Mouse (Mus musculus) spleen, postnatal 36 days (tissue): ENCODE results near the gene Rps6kl1.
"Not testable (repeated sequence)": the region's sequence is repeated elsewhere in the genome, so short reads cannot be mapped to it uniquely, and the experiment has no call there.

Experiments
- DNase-seq, 2 experiments: peaks; one replicate each; pipeline ENCODE4 v3.0.0; 2022; ENCODE audit warnings: low spot score in 2 of 2, mixed read lengths in 1 of 2

Rps6kl1 gene

DNA sequence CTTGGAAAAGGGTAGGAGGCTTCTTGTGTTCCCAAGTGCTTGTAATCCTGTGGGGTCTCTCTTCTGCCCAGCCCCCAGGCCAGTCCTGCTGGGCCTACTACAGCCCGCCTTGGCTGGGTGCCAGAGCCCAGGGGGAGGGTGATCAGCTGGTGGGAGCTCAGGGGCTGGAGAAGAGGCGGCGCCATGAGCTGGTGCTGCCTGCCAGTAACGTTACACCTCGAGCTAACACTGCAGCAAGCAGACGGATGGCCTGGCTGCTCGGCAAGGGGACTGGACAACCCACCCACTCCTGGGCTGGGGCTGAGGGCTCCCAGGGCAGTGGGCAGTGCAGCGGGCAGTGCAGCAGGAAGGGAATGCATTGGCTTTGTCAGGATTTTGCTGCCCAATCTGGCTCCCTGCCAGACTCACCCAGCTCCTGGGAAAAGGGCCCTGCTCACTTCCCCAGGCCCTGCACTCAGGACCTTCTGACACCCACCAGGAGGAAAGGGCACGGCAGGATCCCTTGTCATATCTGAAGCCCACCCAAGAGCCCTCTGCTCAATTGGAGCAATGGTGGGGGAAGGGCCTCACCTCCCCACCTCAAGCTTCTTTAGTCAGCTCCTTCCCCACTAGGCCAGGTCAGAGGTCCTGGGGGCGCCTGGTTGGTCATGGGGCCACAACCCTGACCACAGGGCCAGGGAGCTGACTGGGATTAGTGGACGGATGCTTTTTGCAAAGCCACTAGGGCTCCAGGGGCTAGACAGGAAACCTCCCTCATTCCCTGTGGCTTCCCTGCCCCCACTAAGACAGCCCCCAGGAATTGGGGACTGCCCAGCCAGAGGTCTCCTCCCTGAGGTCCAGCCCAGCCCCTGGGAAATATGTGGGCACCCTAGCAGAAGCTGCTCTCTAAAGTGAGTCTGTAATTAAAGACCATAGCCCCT lies 25.1 kb upstream of the Rps6kl1 start:
- DNase-seq, result no peak

DNA sequence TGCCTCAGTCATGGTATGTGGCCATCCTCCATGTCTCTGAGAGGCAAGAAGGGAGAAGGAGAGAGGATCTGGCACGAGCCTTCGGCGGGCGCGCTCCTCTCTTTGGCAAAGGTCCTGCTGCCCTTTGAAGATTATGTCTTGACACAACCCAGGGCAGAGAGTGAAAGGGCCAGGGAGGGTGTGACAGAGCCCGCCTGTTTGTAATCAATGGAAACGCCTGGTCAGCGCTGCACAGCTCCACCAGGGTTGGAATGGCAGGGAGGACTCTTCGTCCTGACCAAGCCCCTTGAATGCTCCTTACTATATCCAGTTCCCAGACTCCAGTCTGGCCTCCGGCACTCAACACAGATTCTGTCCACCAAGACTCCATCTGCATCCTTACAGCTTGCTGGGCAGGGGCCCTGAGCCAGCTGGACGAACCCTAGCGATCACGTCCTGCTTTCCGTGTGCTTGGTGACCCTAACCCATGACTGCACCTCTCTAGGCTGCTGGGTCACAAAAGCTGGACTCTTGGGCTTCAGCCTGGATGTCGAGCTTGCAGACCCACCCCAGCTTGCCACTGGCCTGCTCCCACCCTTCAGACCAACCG lies 24.1 kb upstream of the Rps6kl1 start:
- no peak for DNase-seq

DNA sequence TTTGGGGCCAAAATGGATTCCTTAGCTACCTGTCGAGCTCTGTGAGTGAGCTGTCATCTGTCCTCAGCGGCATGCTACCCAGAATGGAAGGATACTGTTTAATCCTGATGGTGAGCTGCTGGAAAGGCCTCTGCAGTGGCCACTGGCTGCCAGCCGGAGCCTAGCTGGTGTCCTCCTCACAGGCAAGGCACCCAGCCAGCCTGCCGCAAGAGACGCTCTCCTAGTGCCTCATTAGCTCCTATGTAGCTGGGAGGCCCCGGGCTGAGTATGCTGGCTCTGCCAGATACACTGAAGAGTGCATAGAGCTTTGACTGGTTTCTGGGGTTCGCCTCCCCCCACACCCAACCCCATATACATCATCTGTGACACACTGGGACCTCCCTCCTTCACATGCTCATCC lies 23.0 kb upstream of the Rps6kl1 start:
- DNase-seq, result no peak

DNA sequence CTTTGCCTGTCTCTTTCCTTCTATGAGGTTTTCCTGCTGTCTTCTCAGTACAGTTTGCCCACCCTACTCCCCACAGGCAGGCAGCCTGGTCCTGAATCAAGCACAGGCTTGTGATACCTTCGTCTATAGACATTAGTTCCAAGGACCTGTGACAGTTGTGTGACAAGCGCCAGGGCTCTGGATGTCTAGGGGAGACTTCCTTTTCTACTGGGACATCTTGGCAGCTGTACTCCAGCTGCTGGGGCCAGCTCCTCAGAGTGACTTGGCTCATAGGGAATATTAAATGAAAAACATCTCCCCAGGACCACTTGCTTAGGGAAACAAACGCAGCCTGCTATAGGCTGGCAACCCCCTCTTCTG lies 19.9 kb upstream of the Rps6kl1 start:
- no peak for DNase-seq

DNA sequence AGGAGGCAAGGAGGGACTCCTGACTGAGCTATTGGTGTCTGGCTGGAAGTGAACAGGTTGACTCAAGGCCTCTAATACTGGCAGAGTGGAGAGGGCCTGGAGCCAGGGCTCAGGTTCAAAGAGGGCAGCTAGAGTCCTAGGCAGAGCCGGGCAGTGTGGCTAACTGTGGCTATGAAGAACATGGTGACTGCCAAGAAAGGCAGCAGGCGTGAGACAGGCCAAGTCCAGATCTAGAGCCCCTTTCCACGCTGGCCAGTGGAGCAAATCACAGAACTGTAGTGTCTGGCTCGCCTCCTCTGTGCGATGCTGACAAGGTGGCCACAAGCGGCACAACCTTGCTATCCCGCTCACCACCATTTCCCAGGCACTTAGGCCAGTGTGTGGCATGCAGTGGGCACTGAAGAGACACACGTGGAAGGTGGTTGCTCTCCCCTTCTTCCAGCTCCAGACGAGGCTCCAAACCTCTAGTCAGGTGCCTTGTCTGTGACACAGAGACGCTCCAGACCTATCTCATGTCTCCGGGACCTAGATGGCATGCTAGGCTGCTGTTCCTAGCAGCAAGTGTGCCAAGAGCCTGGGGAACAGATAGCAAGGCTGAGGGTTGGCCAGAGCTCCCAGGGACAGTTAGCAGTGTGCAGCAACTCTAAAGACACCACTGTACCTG lies 19.4 kb upstream of the Rps6kl1 start:
- no peak for DNase-seq

DNA sequence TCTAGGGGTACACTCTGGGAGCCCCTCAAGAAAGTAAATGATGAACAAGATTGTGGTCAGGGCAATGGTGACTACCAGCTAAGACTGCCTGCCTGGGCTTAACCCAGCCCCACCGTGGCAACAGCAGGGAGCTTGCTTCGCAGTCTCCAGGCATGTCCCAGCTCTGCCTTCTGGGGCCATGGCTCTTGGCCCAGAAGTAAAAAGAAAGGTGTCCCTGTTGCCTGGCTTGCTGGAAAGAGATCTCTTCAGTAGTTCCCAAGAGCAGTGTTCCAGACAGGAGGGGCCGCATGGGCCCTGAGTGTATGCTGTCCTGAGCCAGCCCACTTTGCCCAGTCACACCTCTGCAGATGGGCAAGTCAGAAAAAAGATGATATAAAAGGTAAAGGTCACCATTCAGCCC lies 18.8 kb upstream of the Rps6kl1 start:
- DNase-seq, result no peak

- DNase-seq, result peak; percentile 71
Measured at GRCm38 (mm10) chr12:85169117-85169858, 18.2 kb upstream of the Rps6kl1 start.

GRCm38 (mm10) chr12:85166631-85167030 lies 15.6 kb upstream of the Rps6kl1 start:
- DNase-seq, result no peak

- DNase-seq, result no peak
Measured at GRCm38 (mm10) chr12:85164996-85165395, 13.9 kb upstream of the Rps6kl1 start.

DNA sequence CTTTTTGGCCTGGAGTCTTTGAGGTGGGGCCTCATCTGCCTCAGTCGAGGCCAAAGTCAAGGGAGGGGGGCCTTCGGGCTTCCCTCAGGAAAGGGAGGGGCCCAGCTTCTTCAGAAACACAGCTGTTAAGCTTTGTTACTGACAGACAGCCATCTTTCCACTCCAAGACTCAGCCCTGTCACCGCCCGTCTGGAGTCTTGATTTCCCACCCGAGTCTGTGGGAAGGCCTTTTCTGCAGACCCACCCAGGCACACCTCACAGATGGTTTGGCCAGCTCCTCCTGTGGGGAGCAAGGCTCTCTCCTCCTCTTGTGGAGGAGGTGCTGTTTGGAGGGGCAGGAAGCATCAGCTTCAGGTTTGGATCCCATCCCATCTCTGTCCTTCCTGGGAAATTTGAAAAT lies 8.5 kb upstream of the Rps6kl1 start:
- no peak for DNase-seq

- DNase-seq, result no peak
Measured at GRCm38 (mm10) chr12:85158801-85159200, 7.7 kb upstream of the Rps6kl1 start.

- no peak for DNase-seq
Measured at GRCm38 (mm10) chr12:85157797-85158460, 6.9 kb upstream of the Rps6kl1 start.

- DNase-seq, result no peak
Measured at GRCm38 (mm10) chr12:85156324-85156723, 5.3 kb upstream of the Rps6kl1 start.

DNA sequence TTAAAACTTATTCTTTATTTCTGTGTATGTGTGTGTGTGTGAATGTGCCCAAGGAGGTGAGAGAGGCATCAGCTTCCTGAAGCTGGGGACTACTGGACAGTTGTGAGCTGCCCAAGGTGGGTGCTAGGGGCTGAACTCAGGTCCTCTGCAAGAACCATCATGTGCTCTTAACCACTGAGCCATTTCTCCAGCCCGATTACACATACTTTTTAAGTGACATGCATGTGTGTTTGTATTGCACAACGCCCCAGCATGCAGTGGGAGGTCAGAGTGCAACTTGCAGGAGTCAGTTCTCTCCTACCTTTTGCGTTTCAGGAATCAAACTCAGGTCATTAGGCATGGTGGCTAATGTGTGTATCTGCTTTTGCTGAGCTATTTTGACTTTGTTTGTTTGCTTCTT lies 1.9 kb upstream of the Rps6kl1 start:
- DNase-seq, result no peak

- no peak for DNase-seq
Measured at GRCm38 (mm10) chr12:85150321-85151001, 603 bp downstream of the Rps6kl1 start.

DNA sequence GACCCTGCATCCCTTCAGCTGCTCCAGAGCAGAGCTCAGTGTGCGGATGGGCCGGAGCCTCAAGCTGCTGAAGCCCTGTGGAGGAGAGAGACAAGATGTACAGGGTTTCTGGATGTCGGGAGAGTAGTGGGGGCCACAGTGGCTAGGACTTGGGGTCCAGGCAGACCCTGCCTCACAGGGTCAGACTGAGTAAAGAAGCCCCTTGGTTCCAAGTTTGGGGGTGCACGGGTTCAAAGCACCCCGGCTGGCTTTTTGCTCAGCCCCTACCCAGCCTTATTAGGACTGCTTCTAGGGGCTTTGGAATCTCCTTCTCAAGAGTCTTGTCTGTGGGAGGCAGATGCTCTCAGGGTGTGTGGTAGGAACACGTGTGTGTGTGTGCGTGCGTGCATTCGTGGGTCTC lies 4.2 kb downstream of the Rps6kl1 start:
- no peak for DNase-seq

DNA sequence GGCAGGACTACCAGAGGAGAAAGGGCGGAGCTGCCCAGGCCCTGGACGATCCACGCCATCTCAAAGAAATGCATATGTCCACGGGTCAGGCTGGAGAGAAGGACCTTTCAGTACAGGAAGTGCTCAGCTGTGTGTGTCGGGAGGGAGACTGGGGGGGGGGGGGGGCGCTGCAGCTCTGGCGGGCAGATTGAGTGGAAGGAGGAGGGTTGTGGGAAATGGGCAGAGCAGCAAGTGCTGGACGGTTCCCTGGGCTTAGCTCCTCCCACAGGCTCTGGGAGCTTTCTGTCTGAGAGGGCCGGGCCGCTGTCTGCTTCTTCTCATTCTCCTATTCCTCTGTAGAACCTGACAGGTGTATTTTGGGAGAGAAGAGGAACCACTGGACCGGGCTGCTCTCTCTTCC lies 4.7 kb downstream of the Rps6kl1 start:
- DNase-seq, result no peak

DNA sequence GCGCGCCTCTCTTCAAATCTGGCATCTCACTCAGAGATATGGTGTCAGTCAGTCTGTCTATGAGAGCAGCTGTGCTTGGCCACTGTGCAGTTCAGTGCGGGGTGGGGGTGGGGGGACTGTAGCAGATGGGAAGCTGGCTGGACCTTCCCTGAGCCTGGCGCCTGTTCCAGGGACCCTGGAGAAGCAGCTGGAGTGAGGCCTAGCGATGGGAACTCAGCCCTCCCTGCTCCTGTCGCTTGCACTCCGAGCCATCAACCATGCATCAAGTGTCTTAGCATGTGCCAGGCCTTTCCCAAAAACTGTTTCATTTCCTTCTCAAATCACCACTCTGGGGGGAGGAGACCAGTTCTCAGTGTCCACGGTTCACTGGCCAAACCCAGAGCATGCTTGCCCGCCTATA lies 5.4 kb downstream of the Rps6kl1 start:
- no peak for DNase-seq

- DNase-seq, result no peak
Measured at GRCm38 (mm10) chr12:85144821-85145220, 6.2 kb downstream of the Rps6kl1 start.

DNA sequence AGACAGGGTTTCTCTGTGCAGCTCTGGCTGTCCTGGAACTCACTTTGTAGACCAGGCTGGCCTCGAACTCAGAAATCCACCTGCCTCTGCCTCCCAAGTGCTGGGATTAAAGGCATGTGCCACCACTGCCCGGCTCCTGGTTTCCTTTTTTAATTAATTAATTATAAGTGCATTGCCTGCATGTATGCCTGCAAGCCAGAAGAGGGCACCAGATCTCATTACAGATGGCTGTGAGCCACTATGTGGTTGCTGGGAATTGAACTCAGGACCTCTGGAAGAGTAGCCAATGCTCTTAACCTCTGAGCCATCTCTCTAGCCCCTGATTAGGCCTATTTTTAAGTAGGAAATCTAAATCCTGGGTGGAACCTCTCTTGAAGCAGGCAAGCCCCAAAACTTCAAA lies 6.8 kb downstream of the Rps6kl1 start:
- DNase-seq, result not testable (repeated sequence)

DNA sequence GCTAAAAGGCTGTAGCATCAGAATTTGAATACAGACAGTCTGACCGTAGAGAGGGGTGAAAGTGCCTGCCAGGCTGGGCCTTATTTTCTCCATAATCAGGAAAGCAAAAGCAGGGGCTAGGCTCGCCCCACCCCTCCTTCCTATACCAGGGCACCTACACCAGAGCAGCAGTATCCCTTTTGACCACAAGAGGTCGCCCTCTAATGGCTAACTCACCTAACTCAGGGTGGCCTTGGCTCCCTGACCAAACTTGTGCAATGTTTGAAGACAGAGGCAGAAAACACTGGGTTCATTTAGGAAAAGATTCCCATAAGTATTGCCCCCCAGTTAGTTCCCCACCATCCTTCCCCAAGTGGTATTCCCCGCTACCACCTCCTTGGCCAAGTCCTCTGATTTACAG lies 8.3 kb downstream of the Rps6kl1 start:
- peak; percentile 62 to 66 for DNase-seq
